Mouse (Mus musculus) CH12F3 (cell line): ENCODE results near the gene Tspan18.

Experiments
- in situ Hi-C: fragments of 300-500 bp; cut with MboI; formaldehyde crosslinking; loops from 2 replicates; pipeline ENCODE4 v1.14.3; 2020; ENCODE audit warnings: low sequenced_read_pairs

The Tspan18 gene

GRCm38 (mm10) chr2:93345663-93346268 lies 11.5 kb upstream of the Tspan18 start:
- in situ Hi-C loops, result no loop called here

DNA sequence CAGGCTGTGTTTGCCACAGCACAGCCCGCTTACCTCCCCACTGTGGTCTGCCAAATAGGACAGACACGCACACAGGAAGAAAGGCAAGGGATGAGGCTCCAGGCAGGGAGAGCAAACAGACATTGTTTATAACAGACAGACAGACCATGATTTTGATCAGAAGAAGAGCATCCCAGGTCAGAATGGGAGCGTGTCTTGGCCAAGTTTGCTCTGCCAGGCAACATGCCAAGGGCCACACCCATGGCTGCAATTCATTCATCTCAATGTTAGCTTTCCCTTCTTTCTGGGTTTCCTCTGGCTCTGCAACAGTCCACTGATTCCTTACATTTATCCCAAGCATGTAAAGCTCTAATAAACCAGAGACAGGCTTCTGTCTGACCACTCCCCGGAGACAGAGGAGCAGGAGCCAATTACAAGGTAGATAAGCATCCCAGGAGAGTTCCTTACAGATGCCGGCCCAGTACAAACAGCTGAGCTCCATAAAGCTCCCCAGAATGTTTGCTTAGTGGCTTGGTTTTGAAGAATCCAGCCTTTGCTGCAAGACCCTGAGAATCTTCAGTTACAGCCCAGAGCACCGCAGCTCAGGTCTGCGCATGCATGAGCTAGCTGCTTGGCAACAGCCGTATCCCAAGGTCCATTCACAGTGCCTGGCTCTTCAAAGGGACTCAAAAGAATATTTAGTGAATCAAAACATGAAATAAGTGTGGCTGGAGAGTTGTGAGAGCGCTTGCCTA lies 5.2 kb upstream of the Tspan18 start:
- in situ Hi-C loops, result no loop called here

GRCm38 (mm10) chr2:93335996-93336395 lies 1.7 kb upstream of the Tspan18 start:
- in situ Hi-C loops, result no loop called here

GRCm38 (mm10) chr2:93333241-93333816 lies 976 bp downstream of the Tspan18 start:
- in situ Hi-C loops, result no loop called here

- in situ Hi-C loops, result no loop called here
These were observed 2.0 kb downstream of the Tspan18 start for GRCm38 (mm10) chr2:93332277-93332676.

DNA sequence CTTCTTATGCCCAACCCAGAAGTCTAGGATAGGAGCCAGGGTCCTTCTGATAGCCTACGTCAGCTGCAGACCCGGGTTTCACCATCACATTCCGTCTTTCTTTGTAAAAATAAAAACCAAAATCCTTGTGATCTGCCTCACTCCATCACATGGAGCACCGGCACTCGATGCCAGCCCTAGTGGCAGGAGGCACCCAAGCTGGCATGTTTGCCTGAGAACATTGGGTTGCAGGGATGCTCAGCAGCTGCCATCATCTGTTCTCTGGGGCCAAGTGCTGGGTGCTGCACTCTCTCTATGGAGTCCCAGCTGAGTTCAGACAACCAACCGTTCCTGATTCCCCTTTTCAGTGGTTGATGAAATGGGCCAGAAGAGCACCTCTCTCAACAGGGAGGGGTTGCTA lies 3.2 kb downstream of the Tspan18 start:
- in situ Hi-C loops, result no loop called here

GRCm38 (mm10) chr2:93329120-93329519 lies 5.2 kb downstream of the Tspan18 start:
- in situ Hi-C loops, result no loop called here

DNA sequence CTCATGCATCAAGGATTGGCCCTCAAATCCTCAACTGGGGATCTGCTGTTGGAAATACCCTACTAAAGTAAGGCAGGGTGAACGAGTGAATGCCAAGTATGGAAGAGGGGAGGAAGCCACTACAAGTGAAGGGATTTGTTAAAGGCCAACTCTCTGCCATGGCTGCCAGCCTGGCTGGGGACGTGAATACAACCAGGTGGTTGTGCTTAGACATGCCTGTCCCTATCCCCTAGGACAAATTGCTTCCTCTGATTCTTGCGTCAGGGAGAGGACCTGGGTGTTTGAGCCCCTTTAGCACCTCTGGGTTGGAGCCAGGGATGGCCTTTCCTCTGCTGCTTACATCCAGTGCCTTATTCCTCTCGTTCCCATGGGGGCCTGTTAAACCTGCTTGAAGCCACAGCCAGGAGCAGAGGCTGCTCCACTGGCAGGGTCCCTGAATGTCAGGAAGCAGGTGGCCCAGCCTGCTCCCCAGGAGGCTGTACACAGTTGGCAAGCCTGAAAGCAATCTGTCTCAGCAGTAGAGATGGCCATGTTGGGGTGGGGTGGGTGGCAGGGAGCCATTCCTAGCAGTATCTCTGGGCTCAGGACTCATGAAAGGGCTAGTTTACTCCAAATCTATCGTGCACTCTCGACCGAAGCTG lies 6.3 kb downstream of the Tspan18 start:
- in situ Hi-C loops, result no loop called here

DNA sequence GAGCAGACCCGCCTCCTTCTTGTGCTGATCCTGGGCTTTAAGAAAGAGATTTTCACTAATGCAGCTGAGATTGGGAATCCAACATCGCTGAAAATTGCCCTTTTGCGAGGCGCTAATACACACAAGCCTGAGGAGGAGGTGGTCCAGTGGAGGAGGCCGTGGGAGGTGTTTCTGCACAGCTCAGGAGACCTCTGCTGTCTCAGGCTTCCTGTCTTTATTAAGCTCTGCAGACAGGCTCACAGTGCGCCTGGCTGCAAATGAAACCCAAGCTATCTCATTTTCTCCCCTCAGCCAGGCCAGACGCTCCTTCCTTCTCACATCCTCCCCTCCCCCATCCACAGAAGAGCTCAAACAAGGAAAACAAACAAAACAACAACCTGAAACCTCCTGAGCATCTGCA lies 9.6 kb downstream of the Tspan18 start:
- in situ Hi-C loops, result no loop called here

GRCm38 (mm10) chr2:93321946-93322345 lies 12.4 kb downstream of the Tspan18 start:
- in situ Hi-C loops, result no loop called here

DNA sequence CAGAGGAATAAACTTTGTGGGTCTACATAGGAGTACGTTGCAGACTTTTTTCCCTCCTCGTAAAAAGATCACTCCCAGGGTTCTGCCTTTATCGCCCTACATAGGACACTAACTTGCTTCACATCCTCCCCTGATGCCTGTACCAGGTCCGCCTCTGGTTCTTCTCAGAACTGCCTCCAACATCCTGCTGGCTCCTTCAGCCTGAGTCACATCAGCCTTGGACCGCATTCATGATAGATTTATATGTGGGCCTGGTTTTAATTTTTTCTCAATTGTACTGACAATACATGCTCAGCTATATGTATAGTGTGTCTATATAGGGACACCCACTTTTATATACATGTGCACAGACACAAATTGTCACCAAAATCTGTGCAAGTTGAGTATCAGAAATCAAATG lies 14.0 kb downstream of the Tspan18 start:
- in situ Hi-C loops, result no loop called here

GRCm38 (mm10) chr2:93319598-93319997 lies 14.7 kb downstream of the Tspan18 start:
- in situ Hi-C loops, result no loop called here

- in situ Hi-C loops, result no loop called here
These were observed 15.4 kb downstream of the Tspan18 start for GRCm38 (mm10) chr2:93318781-93319349.

DNA sequence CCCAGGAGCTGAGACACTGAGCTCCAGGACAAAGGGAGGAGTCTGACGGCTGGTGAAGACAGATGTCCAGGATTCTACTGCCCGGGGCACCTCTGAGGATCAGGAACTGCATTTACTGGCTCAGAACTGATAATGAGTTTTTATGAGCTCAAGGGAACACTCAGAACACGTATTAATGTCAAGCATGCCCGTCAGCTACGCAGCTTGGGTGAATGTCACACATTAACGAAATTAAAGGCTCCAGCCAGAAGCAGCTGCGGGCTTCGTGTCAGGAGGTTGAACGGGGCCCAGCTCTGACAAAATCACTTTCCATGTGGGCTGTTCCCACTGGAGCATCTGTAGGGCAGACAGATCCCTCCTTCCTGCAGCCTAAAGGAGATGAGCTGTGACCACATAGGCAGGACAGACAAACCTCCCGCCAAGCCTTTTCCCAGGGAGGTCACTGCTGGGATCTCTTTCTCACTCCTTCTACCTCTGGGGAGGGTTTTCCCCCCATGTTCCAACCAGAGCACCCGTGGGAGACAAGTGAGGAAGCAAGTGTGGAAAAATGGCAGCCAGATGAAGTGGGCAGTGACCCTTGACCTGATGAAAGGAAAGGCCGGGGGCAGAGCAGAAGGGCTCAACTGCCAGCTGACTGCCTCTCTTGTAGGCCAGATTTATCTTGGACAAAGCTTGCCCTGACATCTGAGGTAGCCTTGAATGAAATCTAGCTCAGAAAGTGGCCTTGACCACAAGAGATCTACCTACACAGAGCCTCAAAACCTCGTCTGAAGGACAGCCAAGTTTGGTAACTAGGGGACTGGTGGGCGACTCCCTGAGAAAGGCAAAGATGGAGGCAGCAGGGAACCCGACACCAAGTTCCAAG lies 20.3 kb downstream of the Tspan18 start:
- in situ Hi-C loops, result no loop called here

- in situ Hi-C loops, result no loop called here
These were observed 21.8 kb downstream of the Tspan18 start for GRCm38 (mm10) chr2:93312458-93312857.

GRCm38 (mm10) chr2:93309724-93310413 lies 24.4 kb downstream of the Tspan18 start:
- in situ Hi-C loops, result no loop called here

- in situ Hi-C loops, result no loop called here
These were observed 27.4 kb downstream of the Tspan18 start for GRCm38 (mm10) chr2:93306898-93307297.

- in situ Hi-C loops, result no loop called here
These were observed 30.1 kb downstream of the Tspan18 start for GRCm38 (mm10) chr2:93304273-93304634.

DNA sequence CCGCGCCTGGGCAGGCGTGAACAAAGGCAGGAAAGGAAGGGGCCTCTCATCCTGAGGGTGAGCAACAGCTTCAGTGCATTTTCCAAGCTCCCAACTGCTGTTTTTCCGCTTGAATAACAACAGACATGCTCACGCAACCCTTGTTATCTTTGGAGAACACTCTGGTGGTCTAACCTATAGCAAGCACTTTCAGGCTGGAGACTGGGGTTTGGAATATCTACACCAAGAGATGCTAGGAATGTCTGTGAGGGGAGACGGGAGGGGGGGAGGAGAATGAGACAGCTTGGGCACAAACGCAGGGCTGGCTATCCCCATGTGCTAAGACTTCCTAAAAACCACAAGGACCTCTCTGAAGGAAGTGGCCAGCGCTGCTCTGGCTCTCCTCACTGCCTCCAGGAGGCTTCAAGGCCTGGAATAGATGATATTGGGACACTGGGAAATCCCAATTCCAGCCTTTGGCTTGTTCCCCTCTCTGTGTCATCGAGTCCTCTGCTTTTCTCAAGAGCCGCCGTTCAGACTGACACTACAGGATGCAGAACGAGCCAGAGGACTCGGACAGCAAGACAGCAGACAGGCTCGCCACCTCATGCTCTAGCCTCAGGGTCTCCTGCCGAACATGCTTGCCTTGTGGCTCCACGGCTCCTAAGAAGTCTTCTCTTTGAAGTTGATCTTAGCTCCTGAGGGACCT lies 30.6 kb downstream of the Tspan18 start:
- in situ Hi-C loops, result no loop called here

- in situ Hi-C loops, result no loop called here
These were observed 31.1 kb downstream of the Tspan18 start for GRCm38 (mm10) chr2:93303260-93303584.
